13 mouse cellular contexts compared by ENCODE assay signal in the genomic region with DNA sequence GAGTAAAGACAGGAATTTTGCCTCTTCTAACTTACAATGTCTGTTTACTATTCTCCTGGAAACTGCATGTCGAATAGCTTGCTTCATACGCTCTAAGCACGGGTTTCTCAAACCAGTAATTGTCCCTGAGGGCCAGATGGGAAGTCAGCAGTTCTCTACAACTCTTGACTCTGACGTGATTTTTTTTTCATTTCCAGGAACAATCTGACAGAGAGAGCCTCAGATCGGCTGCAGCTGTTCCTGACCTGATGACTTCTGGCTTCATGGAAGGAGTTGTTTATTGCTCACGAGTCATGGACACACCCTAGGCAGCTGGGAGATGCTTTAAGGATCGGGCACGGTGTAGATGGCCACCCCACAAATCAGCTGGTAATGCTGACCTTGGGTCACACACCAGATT.
DNase-seq lines count a peak whose midpoint lies in the region; ATAC-seq lines count a peak whose summit lies in the region.
"Had no signal": no experiment of that assay in that cellular context is flagged by ENCODE, and none has a peak within 500 bp of the region (broad histone marks: within the 10 kb centered on the region; RNA-seq: fewer than 3 reads in every experiment).

No protein-coding gene starts in this region.

- no peak for DNase-seq in embryonic facial prominence, embryonic 10.5 days (ENCODE audit: low spot score)
- peak; percentile 53 for DNase-seq in kidney, postnatal 14 days
- DNase-seq in lung, postnatal 25 days (ENCODE audit: low spot score) = peak; percentile 58
- DNase-seq in forebrain, embryonic 11.5 days (ENCODE audit: low spot score) = no peak
- DNase-seq in right cerebral cortex, postnatal 25 days = no peak
- DNase-seq in left cerebral cortex, postnatal 25 days (ENCODE audit: low spot score in 2 of 2) = no peak
- DNase-seq: adrenal gland, postnatal 14 days; cerebellum, postnatal 36 days had no signal

- H3K27me3 ChIP-seq in embryonic facial prominence, embryonic 12.5 days = no peaks in the 10 kb centered on the region
- peaks cover 10% of the 10 kb centered on the region; the same call in 1 of the 2 replicates for H3K27me3 ChIP-seq in embryonic facial prominence, embryonic 10.5 days (replicated peaks; ENCODE audit: low read depth, poor library complexity, severe bottlenecking)
- H3K27me3 ChIP-seq in heart, embryonic 16.5 days (ENCODE audit: control insufficient read depth, insufficient read depth, low read length) = no peaks in the 10 kb centered on the region
- no peaks in the 10 kb centered on the region for H3K27me3 ChIP-seq in forebrain, embryonic 11.5 days (ENCODE audit: control insufficient read depth, insufficient read depth, low read length)
- H3K27me3 ChIP-seq: forebrain, embryonic 15.5 days; hindbrain, embryonic 13.5 days had no signal

- no peak overlapping the region for H3K9ac ChIP-seq in embryonic facial prominence, embryonic 12.5 days
- H3K9ac ChIP-seq in heart, embryonic 16.5 days (ENCODE audit: low read length) = no peak overlapping the region
- no peak overlapping the region for H3K9ac ChIP-seq in forebrain, embryonic 11.5 days (ENCODE audit: low read length)
- H3K9ac ChIP-seq: forebrain, embryonic 15.5 days; hindbrain, embryonic 13.5 days had no signal

- H3K4me1 ChIP-seq in embryonic facial prominence, embryonic 12.5 days = no peaks in the 10 kb centered on the region; the same call in 1 of the 2 replicates
- peaks cover 14% of the 10 kb centered on the region for H3K4me1 ChIP-seq in embryonic facial prominence, embryonic 10.5 days
- H3K4me1 ChIP-seq in heart, embryonic 16.5 days (ENCODE audit: control insufficient read depth, insufficient read depth, low read length) = peaks cover 3% of the 10 kb centered on the region; the same call in 1 of the 2 replicates
- H3K4me1 ChIP-seq in forebrain, embryonic 11.5 days (replicated peaks; ENCODE audit: control insufficient read depth, insufficient read depth, low read length) = no peaks in the 10 kb centered on the region
- H3K4me1 ChIP-seq: megakaryocyte, embryonic 14.5 days had no signal

- no peak for ATAC-seq in embryonic facial prominence, embryonic 12.5 days (ENCODE audit: insufficient number of reproducible peaks, insufficient read depth, low FRiP score, low TSS enrichment)
- ATAC-seq in heart, embryonic 16.5 days (replicated peaks; ENCODE audit: extremely low read depth, insufficient read depth, low FRiP score) = peak; percentile 24; the same call in 1 of the 2 replicates
- ATAC-seq in forebrain, embryonic 11.5 days (replicated peaks; ENCODE audit: low FRiP score) = no peak
- ATAC-seq: forebrain, embryonic 15.5 days had no signal

- no peaks in the 10 kb centered on the region for H3K36me3 ChIP-seq in embryonic facial prominence, embryonic 12.5 days
- no peaks in the 10 kb centered on the region for H3K36me3 ChIP-seq in embryonic facial prominence, embryonic 10.5 days (replicated peaks)
- no peaks in the 10 kb centered on the region for H3K36me3 ChIP-seq in heart, embryonic 16.5 days (ENCODE audit: control insufficient read depth, insufficient read depth)
- H3K36me3 ChIP-seq in forebrain, embryonic 11.5 days (ENCODE audit: control insufficient read depth, insufficient read depth, low read length) = no peaks in the 10 kb centered on the region
- H3K36me3 ChIP-seq: forebrain, embryonic 15.5 days; hindbrain, embryonic 13.5 days had no signal

- no peak overlapping the region for H3K4me3 ChIP-seq in embryonic facial prominence, embryonic 12.5 days
- H3K4me3 ChIP-seq in embryonic facial prominence, embryonic 10.5 days = no peak overlapping the region
- no peak overlapping the region for H3K4me3 ChIP-seq in heart, embryonic 16.5 days (ENCODE audit: low read length)
- H3K4me3 ChIP-seq in forebrain, embryonic 11.5 days (ENCODE audit: low read depth, low read length) = no peak overlapping the region
- H3K4me3 ChIP-seq: forebrain, embryonic 15.5 days; hindbrain, embryonic 13.5 days; megakaryocyte, embryonic 14.5 days had no signal

- H3K4me2 ChIP-seq in embryonic facial prominence, embryonic 12.5 days (replicated peaks) = no peak overlapping the region
- H3K4me2 ChIP-seq in heart, embryonic 16.5 days (ENCODE audit: low read depth, low read length) = no peak overlapping the region
- H3K4me2 ChIP-seq in forebrain, embryonic 11.5 days (ENCODE audit: low read depth, low read length, severe bottlenecking) = no peak overlapping the region
- H3K4me2 ChIP-seq: forebrain, embryonic 15.5 days; hindbrain, embryonic 13.5 days had no signal

- H3K27ac ChIP-seq in embryonic facial prominence, embryonic 12.5 days = 0 out of 2 replicates have a peak overlapping the region, but pooled peaks have one; percentile 1
- no peak overlapping the region for H3K27ac ChIP-seq in embryonic facial prominence, embryonic 10.5 days (replicated peaks)
- H3K27ac ChIP-seq in heart, embryonic 16.5 days (ENCODE audit: low read length) = peak overlapping the region; percentile 20; the same call in 1 of the 2 replicates
- H3K27ac ChIP-seq in forebrain, embryonic 11.5 days (ENCODE audit: low read depth, low read length) = no peak overlapping the region
- H3K27ac ChIP-seq: forebrain, embryonic 15.5 days; hindbrain, embryonic 13.5 days had no signal

- intact Hi-C loops in left cerebral cortex, postnatal 25 days (cut with DNase I) = no loop called here

- 39% methylated on average over 8 of the region's 8 CpGs for WGBS in embryonic facial prominence, embryonic 12.5 days
- WGBS in embryonic facial prominence, embryonic 10.5 days = 56% methylated on average over 8 of the region's 8 CpGs
- WGBS in heart, embryonic 16.5 days = 54% methylated on average over 8 of the region's 8 CpGs
- WGBS in forebrain, embryonic 11.5 days = 84% methylated on average over 8 of the region's 8 CpGs

- H3K9me3 ChIP-seq in embryonic facial prominence, embryonic 12.5 days = no peaks in the 10 kb centered on the region
- H3K9me3 ChIP-seq in embryonic facial prominence, embryonic 10.5 days = no peaks in the 10 kb centered on the region
- H3K9me3 ChIP-seq in heart, embryonic 16.5 days (replicated peaks; ENCODE audit: control insufficient read depth, low read length) = no peaks in the 10 kb centered on the region
- H3K9me3 ChIP-seq in forebrain, embryonic 11.5 days (ENCODE audit: control insufficient read depth, low read length) = no peaks in the 10 kb centered on the region
- H3K9me3 ChIP-seq: forebrain, embryonic 15.5 days; hindbrain, embryonic 13.5 days had no signal

Comparison
In these comparisons a context has a peak if more than half of its experiments do, and no peak if none do; other contexts are left out.
1. H3K27ac ChIP-seq: peak in embryonic facial prominence, embryonic 12.5 days (single experiment) and heart, embryonic 16.5 days (single experiment); none in embryonic facial prominence, embryonic 10.5 days (single experiment) and forebrain, embryonic 11.5 days (single experiment).
2. DNase-seq: peak in kidney, postnatal 14 days (single experiment) and lung, postnatal 25 days (single experiment); none in embryonic facial prominence, embryonic 10.5 days (single experiment), forebrain, embryonic 11.5 days (single experiment), right cerebral cortex, postnatal 25 days (single experiment) and left cerebral cortex, postnatal 25 days (0 of 2).